Mouse (Mus musculus) v-Abl transformed pro-B cells (cell line): ENCODE data around the gene Atm.

ENCODE experiments used
- in situ Hi-C, 2 experiments: fragments of 400-800 bp; cut with MboI; formaldehyde crosslinking; loops; one replicate each; pipeline ENCODE4 v1.15.1; 2025; ENCODE audit not compliant: unreplicated experiment in 2 of 2

Atm gene

GRCm38 (mm10) chr9:53409427-53409826, 127.1 kb downstream of the Atm start:
- in situ Hi-C loops = no loop called here

GRCm38 (mm10) chr9:53408953-53409361, 127.6 kb downstream of the Atm start:
- in situ Hi-C loops = no loop called here

GRCm38 (mm10) chr9:53408548-53408947, 128.0 kb downstream of the Atm start:
- in situ Hi-C loops = no loop called here

- in situ Hi-C loops = no loop called here
Measured at GRCm38 (mm10) chr9:53404753-53405722, 131.5 kb downstream of the Atm start.

GRCm38 (mm10) chr9:53404050-53404752, 132.3 kb downstream of the Atm start:
- in situ Hi-C loops = no loop called here

GRCm38 (mm10) chr9:53402991-53403390, 133.5 kb downstream of the Atm start:
- in situ Hi-C loops = no loop called here

- in situ Hi-C loops = no loop called here
Measured at GRCm38 (mm10) chr9:53402291-53402711, 134.2 kb downstream of the Atm start, which contains the start of gene 4930550C14Rik. TSS of gene 4930550C14Rik (plus strand) at chr9:53402325.

- in situ Hi-C loops = no loop called here
Measured at GRCm38 (mm10) chr9:53401146-53401545, 135.4 kb downstream of the Atm start.

GRCm38 (mm10) chr9:53400696-53401095, 135.8 kb downstream of the Atm start:
- in situ Hi-C loops = no loop called here

- in situ Hi-C loops = loop anchor here (10.0 kb wide), 1 partner anchor 145 kb away; no protein-coding TSS in a partner anchor
Measured at GRCm38 (mm10) chr9:53399537-53399936, 137.0 kb downstream of the Atm start.

GRCm38 (mm10) chr9:53398388-53398700, 138.2 kb downstream of the Atm start:
- in situ Hi-C loops = loop anchor here (10.0 kb wide), 1 partner anchor 144 kb away; no protein-coding TSS in a partner anchor

GRCm38 (mm10) chr9:53397685-53398387, 138.7 kb downstream of the Atm start:
- in situ Hi-C loops = loop anchor here (10.0 kb wide), 1 partner anchor 143 kb away; no protein-coding TSS in a partner anchor

GRCm38 (mm10) chr9:53390136-53390535, 146.4 kb downstream of the Atm start:
- in situ Hi-C loops = loop anchor here (10.0 kb wide), 1 partner anchor 135 kb away; no protein-coding TSS in a partner anchor
